Mouse (Mus musculus): ENCODE measurements at regions not wholly inside any gene's neighbourhood (a gene's known extent, or its start where the extent isn't known, plus 50 kb on each side); places are given as distances from the start of the nearest gene placed in this dataset.

GRCm38 (mm10) chrX:53976273-53977135, 179.0 kb upstream of the Xlr start:
- TF ChIP-seq FLI1 (IDR thresholded peaks at IDR 0.05; ENCODE audit: low read length) (no peak), GATA1 (IDR thresholded peaks at IDR 0.05; ENCODE audit: borderline replicate concordance, low read length) (no peak)
- Histone ChIP-seq H3K27me3 (replicated peaks) (peaks cover 26% of the 10 kb centered on the region), H3K4me1 (no peaks in the 10 kb centered on the region), H3K36me3 (replicated peaks; ENCODE audit: low read length) (no peaks in the 10 kb centered on the region), H3K4me3 (replicated peaks) (peak overlapping the region; percentile 59), H3K9me3 (peaks cover 24% of the 10 kb centered on the region)

DNA sequence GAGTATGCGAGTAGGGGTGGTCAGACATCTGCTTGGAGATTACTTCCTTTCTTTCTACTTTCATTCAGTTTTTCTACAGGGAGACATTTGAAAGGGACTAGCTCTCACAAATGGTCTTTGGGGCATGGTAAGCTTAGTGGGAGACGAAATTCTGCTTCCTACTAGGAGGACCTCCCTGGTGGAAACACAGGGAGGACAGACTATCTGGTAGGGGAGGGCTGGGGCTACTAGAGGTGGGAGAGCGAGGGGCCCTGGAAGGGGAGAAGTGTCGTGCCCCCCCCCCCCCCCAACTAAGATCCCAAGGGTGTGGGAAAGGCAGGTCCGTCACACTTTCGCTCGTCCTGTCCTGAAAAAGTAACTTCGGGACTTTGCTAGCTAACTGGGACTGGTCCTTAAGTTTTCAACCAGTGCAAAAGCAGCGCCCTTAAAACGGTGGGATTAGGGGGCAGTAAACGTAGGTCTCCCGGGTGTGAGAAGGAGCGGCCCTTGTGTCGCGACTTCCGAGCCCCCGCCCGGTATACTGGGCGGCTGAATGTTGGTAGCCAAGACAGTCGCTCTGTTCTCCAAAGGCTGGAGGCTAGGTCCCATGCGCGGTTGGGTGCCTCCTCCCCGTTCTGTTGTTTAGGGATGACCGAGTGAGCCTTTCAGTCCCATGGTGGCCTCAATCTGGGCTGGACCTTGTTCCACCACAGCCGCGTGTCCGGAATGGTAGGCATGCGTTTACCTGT, 178.2 kb upstream of the Xlr start:
- H3K27me3 ChIP-seq (replicated peaks): peaks cover 26% of the 10 kb centered on the region
- TF ChIP-seq GATA1 (IDR thresholded peaks at IDR 0.05; ENCODE audit: borderline replicate concordance, low read length): no peak
- no peak for TF ChIP-seq FLI1 (IDR thresholded peaks at IDR 0.05; ENCODE audit: low read length)
- H3K36me3 ChIP-seq (replicated peaks; ENCODE audit: low read length): no peaks in the 10 kb centered on the region
- no peak overlapping the region for H3K4me3 ChIP-seq (replicated peaks)
- no peaks in the 10 kb centered on the region for H3K4me1 ChIP-seq
- H3K9me3 ChIP-seq: peaks cover 24% of the 10 kb centered on the region

- H3K36me3 ChIP-seq (replicated peaks; ENCODE audit: low read length): no peaks in the 10 kb centered on the region
- peaks cover 24% of the 10 kb centered on the region for H3K9me3 ChIP-seq
- H3K4me1 ChIP-seq: no peaks in the 10 kb centered on the region
- TF ChIP-seq FLI1 (IDR thresholded peaks at IDR 0.05; ENCODE audit: low read length) (no peak), GATA1 (IDR thresholded peaks at IDR 0.05; ENCODE audit: borderline replicate concordance, low read length) (no peak)
- peak overlapping the region; percentile 47 for H3K4me3 ChIP-seq (replicated peaks)
- H3K27me3 ChIP-seq (replicated peaks): peaks cover 26% of the 10 kb centered on the region
These were observed 177.4 kb upstream of the Xlr start for GRCm38 (mm10) chrX:53974732-53975544.
